Mouse (Mus musculus): ENCODE results near the gene Zfhx3. TPM values are rescaled to one million over a fixed set of nuclear protein-coding genes. Genes with fewer than 3 reads are reported as not detected.

Zfhx3 gene
- polyA plus RNA-seq, 1 experiment = 14.0 TPM

GRCm38 (mm10) chr8:108148599-108149249, 206.3 kb downstream of the Zfhx3 start:
- TF ChIP-seq POLR2A (IDR thresholded peaks at IDR 0.05; ENCODE audit: insufficient read depth, low read length) (no peak), CTCF (IDR thresholded peaks at IDR 0.05; ENCODE audit: low read depth, low read length) (no peak), EP300 (IDR thresholded peaks at IDR 0.05; ENCODE audit: insufficient read depth, low read depth, low read length) (no peak)
- Histone ChIP-seq H3K27ac (ENCODE audit: insufficient read depth, low read length) (no peak overlapping the region), H3K36me3 (ENCODE audit: control insufficient read depth, insufficient read depth, low read length, poor library complexity, severe bottlenecking) (no peaks in the 10 kb centered on the region), H3K9me3 (replicated peaks; ENCODE audit: control insufficient read depth, insufficient read depth, low read length, poor library complexity, severe bottlenecking) (no peaks in the 10 kb centered on the region), H3K9ac (ENCODE audit: low read depth, poor library complexity, severe bottlenecking) (no peak overlapping the region), H3K27me3 (ENCODE audit: control insufficient read depth, insufficient read depth, low read length, poor library complexity, severe bottlenecking) (no peaks in the 10 kb centered on the region), H3K4me3 (ENCODE audit: low read depth, low read length) (no peak overlapping the region), H3K4me1 (ENCODE audit: control insufficient read depth, insufficient read depth, low read length) (no peaks in the 10 kb centered on the region)

GRCm38 (mm10) chr8:108170804-108171203, 228.4 kb downstream of the Zfhx3 start:
- no peak overlapping the region for H3K9ac ChIP-seq (ENCODE audit: low read depth, poor library complexity, severe bottlenecking)
- no peak overlapping the region for H3K27ac ChIP-seq (ENCODE audit: insufficient read depth, low read length)
- H3K4me1 ChIP-seq (ENCODE audit: control insufficient read depth, insufficient read depth, low read length) = no peaks in the 10 kb centered on the region
- H3K9me3 ChIP-seq (replicated peaks; ENCODE audit: control insufficient read depth, insufficient read depth, low read length, poor library complexity, severe bottlenecking) = no peaks in the 10 kb centered on the region
- no peaks in the 10 kb centered on the region for H3K36me3 ChIP-seq (ENCODE audit: control insufficient read depth, insufficient read depth, low read length, poor library complexity, severe bottlenecking)
- no peak for TF ChIP-seq POLR2A (IDR thresholded peaks at IDR 0.05; ENCODE audit: insufficient read depth, low read length)
- TF ChIP-seq CTCF (IDR thresholded peaks at IDR 0.05; ENCODE audit: low read depth, low read length) = no peak
- no peak for TF ChIP-seq EP300 (IDR thresholded peaks at IDR 0.05; ENCODE audit: insufficient read depth, low read depth, low read length)
- H3K27me3 ChIP-seq (ENCODE audit: control insufficient read depth, insufficient read depth, low read length, poor library complexity, severe bottlenecking) = no peaks in the 10 kb centered on the region
- no peak overlapping the region for H3K4me3 ChIP-seq (ENCODE audit: low read depth, low read length)

- H3K9ac ChIP-seq (ENCODE audit: low read depth, poor library complexity, severe bottlenecking) = no peak overlapping the region
- TF ChIP-seq EP300 (IDR thresholded peaks at IDR 0.05; ENCODE audit: insufficient read depth, low read depth, low read length) (no peak), CTCF (IDR thresholded peaks at IDR 0.05; ENCODE audit: low read depth, low read length) (no peak), POLR2A (IDR thresholded peaks at IDR 0.05; ENCODE audit: insufficient read depth, low read length) (no peak)
- H3K27ac ChIP-seq (ENCODE audit: insufficient read depth, low read length) = no peak overlapping the region
Observed at GRCm38 (mm10) chr8:108183296-108183695, 240.9 kb downstream of the Zfhx3 start.

GRCm38 (mm10) chr8:108183948-108184347, 241.5 kb downstream of the Zfhx3 start:
- Histone ChIP-seq H3K4me3 (ENCODE audit: low read depth, low read length) (no peak overlapping the region), H3K9ac (ENCODE audit: low read depth, poor library complexity, severe bottlenecking) (no peak overlapping the region), H3K36me3 (ENCODE audit: control insufficient read depth, insufficient read depth, low read length, poor library complexity, severe bottlenecking) (no peaks in the 10 kb centered on the region), H3K27me3 (ENCODE audit: control insufficient read depth, insufficient read depth, low read length, poor library complexity, severe bottlenecking) (no peaks in the 10 kb centered on the region), H3K4me1 (ENCODE audit: control insufficient read depth, insufficient read depth, low read length) (no peaks in the 10 kb centered on the region), H3K9me3 (replicated peaks; ENCODE audit: control insufficient read depth, insufficient read depth, low read length, poor library complexity, severe bottlenecking) (no peaks in the 10 kb centered on the region), H3K27ac (ENCODE audit: insufficient read depth, low read length) (no peak overlapping the region)
- TF ChIP-seq EP300 (IDR thresholded peaks at IDR 0.05; ENCODE audit: insufficient read depth, low read depth, low read length) = no peak

More at GRCm38 (mm10) chr8:108183296-108183695, 240.9 kb downstream of the Zfhx3 start:
- H3K4me3 ChIP-seq (ENCODE audit: low read depth, low read length) = no peak overlapping the region
- H3K27me3 ChIP-seq (ENCODE audit: control insufficient read depth, insufficient read depth, low read length, poor library complexity, severe bottlenecking) = no peaks in the 10 kb centered on the region
- no peaks in the 10 kb centered on the region for H3K36me3 ChIP-seq (ENCODE audit: control insufficient read depth, insufficient read depth, low read length, poor library complexity, severe bottlenecking)
- no peaks in the 10 kb centered on the region for H3K4me1 ChIP-seq (ENCODE audit: control insufficient read depth, insufficient read depth, low read length)
- H3K9me3 ChIP-seq (replicated peaks; ENCODE audit: control insufficient read depth, insufficient read depth, low read length, poor library complexity, severe bottlenecking) = no peaks in the 10 kb centered on the region

- no peak for TF ChIP-seq POLR2A (IDR thresholded peaks at IDR 0.05; ENCODE audit: insufficient read depth, low read length)
- TF ChIP-seq CTCF (IDR thresholded peaks at IDR 0.05; ENCODE audit: low read depth, low read length) = no peak
- TF ChIP-seq EP300 (IDR thresholded peaks at IDR 0.05; ENCODE audit: insufficient read depth, low read depth, low read length) = no peak
- no peak overlapping the region for H3K9ac ChIP-seq (ENCODE audit: low read depth, poor library complexity, severe bottlenecking)
Observed at GRCm38 (mm10) chr8:108186289-108186688, 243.8 kb downstream of the Zfhx3 start.

GRCm38 (mm10) chr8:108188044-108188443, 245.6 kb downstream of the Zfhx3 start:
- Histone ChIP-seq H3K9me3 (replicated peaks; ENCODE audit: control insufficient read depth, insufficient read depth, low read length, poor library complexity, severe bottlenecking) (no peaks in the 10 kb centered on the region), H3K36me3 (ENCODE audit: control insufficient read depth, insufficient read depth, low read length, poor library complexity, severe bottlenecking) (no peaks in the 10 kb centered on the region), H3K4me1 (ENCODE audit: control insufficient read depth, insufficient read depth, low read length) (no peaks in the 10 kb centered on the region), H3K27ac (ENCODE audit: insufficient read depth, low read length) (no peak overlapping the region), H3K27me3 (ENCODE audit: control insufficient read depth, insufficient read depth, low read length, poor library complexity, severe bottlenecking) (no peaks in the 10 kb centered on the region), H3K9ac (ENCODE audit: low read depth, poor library complexity, severe bottlenecking) (no peak overlapping the region), H3K4me3 (ENCODE audit: low read depth, low read length) (no peak overlapping the region)
- TF ChIP-seq POLR2A (IDR thresholded peaks at IDR 0.05; ENCODE audit: insufficient read depth, low read length) = no peak
- no peak for TF ChIP-seq CTCF (IDR thresholded peaks at IDR 0.05; ENCODE audit: low read depth, low read length)
- TF ChIP-seq EP300 (IDR thresholded peaks at IDR 0.05; ENCODE audit: insufficient read depth, low read depth, low read length) = no peak

More at GRCm38 (mm10) chr8:108186289-108186688, 243.8 kb downstream of the Zfhx3 start:
- Histone ChIP-seq H3K27ac (ENCODE audit: insufficient read depth, low read length) (no peak overlapping the region), H3K27me3 (ENCODE audit: control insufficient read depth, insufficient read depth, low read length, poor library complexity, severe bottlenecking) (no peaks in the 10 kb centered on the region), H3K9me3 (replicated peaks; ENCODE audit: control insufficient read depth, insufficient read depth, low read length, poor library complexity, severe bottlenecking) (no peaks in the 10 kb centered on the region), H3K4me3 (ENCODE audit: low read depth, low read length) (no peak overlapping the region), H3K4me1 (ENCODE audit: control insufficient read depth, insufficient read depth, low read length) (no peaks in the 10 kb centered on the region), H3K36me3 (ENCODE audit: control insufficient read depth, insufficient read depth, low read length, poor library complexity, severe bottlenecking) (no peaks in the 10 kb centered on the region)
